In the genomic region with DNA sequence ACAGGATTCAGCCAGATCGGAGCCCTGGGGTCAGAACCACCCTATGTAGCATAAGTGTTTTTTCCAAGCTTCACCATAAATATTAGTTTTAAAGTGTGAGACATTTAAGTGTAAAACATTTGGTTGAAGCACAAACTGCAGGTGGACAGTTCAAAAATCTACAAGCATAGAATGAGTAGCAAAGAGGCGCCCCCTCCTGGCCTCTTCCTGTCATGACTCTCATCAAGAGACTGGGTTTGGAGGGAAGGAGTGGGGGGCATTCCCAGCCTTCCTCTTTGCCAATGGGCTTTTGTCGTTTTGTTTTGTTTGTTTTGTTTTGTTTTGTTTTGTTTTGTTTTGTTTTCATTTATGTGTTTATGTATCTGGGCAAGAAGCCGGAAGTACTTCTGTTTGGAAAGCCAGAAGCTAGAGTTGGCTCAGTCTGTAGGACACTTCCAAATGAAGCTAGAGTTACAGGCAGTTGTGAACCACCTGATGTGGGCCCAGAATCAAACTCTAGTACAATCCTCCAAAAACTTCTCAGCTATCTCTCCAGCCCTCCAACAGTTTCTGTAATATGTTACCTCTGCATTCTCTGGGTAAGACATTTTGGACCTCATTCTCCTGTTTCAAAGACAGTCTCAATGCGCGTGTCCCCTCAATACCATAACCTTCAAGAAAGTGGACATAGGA, we compare ENCODE assay signal across 8 mouse cellular contexts. TPM values are rescaled to one million over a fixed set of nuclear protein-coding genes. Genes with fewer than 3 reads are reported as not detected.
A peak's percentile ranks its signal among the peaks of the same experiment; 100 is the strongest.
DNase-seq lines count a peak whose midpoint lies in the region; ATAC-seq lines count a peak whose summit lies in the region.
"Had no signal": no experiment of that assay in that cellular context is flagged by ENCODE, and none has a peak within 500 bp of the region (broad histone marks: within the 10 kb centered on the region; RNA-seq: fewer than 3 reads in every experiment).

No protein-coding gene starts in this region.

- peaks cover 5% of the 10 kb centered on the region; the same call in 1 of the 2 replicates for H3K4me1 ChIP-seq in midbrain, embryonic 14.5 days (ENCODE audit: control insufficient read depth, insufficient read depth, low read length)
- peaks cover 8% of the 10 kb centered on the region for H3K4me1 ChIP-seq in midbrain, embryonic 13.5 days (replicated peaks)
- H3K4me1 ChIP-seq in liver, embryonic 12.5 days: peaks cover 10% of the 10 kb centered on the region

- H3K9me3 ChIP-seq in midbrain, embryonic 14.5 days (ENCODE audit: control insufficient read depth, low read length): no peaks in the 10 kb centered on the region
- H3K9me3 ChIP-seq in midbrain, embryonic 13.5 days: no peaks in the 10 kb centered on the region
- H3K9me3 ChIP-seq in liver, embryonic 12.5 days (replicated peaks): no peaks in the 10 kb centered on the region
- H3K9me3 ChIP-seq: limb, embryonic 15.5 days had no signal

- no peak overlapping the region for H3K4me3 ChIP-seq in midbrain, embryonic 14.5 days (replicated peaks; ENCODE audit: low read depth, low read length)
- no peak overlapping the region for H3K4me3 ChIP-seq in midbrain, embryonic 13.5 days (replicated peaks)
- no peak overlapping the region for H3K4me3 ChIP-seq in liver, embryonic 12.5 days
- H3K4me3 ChIP-seq: limb, embryonic 15.5 days had no signal

- 60% methylated on average over 6 of the region's 6 CpGs for WGBS in midbrain, embryonic 14.5 days
- WGBS in midbrain, embryonic 13.5 days: 61% methylated on average over 6 of the region's 6 CpGs
- WGBS in liver, embryonic 12.5 days (ENCODE audit: insufficient replicate concordance): 52% methylated on average over 6 of the region's 6 CpGs

- H3K27ac ChIP-seq in midbrain, embryonic 14.5 days (replicated peaks; ENCODE audit: low read depth, low read length): no peak overlapping the region
- no peak overlapping the region for H3K27ac ChIP-seq in midbrain, embryonic 13.5 days
- 0 out of 2 replicates have a peak overlapping the region, but pooled peaks have one; percentile 86 for H3K27ac ChIP-seq in liver, embryonic 12.5 days
- H3K27ac ChIP-seq: limb, embryonic 15.5 days had no signal

- DNase-seq in midbrain, embryonic 14.5 days: peak; percentile 81
- peak; percentile 85 for DNase-seq in ZHBTc4 (ENCODE audit: low read depth, low spot score)
- peak; percentile 59 to 61 for DNase-seq in heart, postnatal 36 days
- peak; percentile 78 to 84 for DNase-seq in right cerebral cortex, postnatal 10 days (ENCODE audit: low spot score in 2 of 2)

- no peak overlapping the region for H3K4me2 ChIP-seq in midbrain, embryonic 14.5 days (ENCODE audit: low read length)
- no peak overlapping the region for H3K4me2 ChIP-seq in midbrain, embryonic 13.5 days (replicated peaks)
- H3K4me2 ChIP-seq in liver, embryonic 12.5 days: no peak overlapping the region
- H3K4me2 ChIP-seq: limb, embryonic 15.5 days had no signal

- H3K36me3 ChIP-seq in midbrain, embryonic 14.5 days (ENCODE audit: control insufficient read depth, insufficient read depth, low read length): no peaks in the 10 kb centered on the region
- peaks cover 5% of the 10 kb centered on the region for H3K36me3 ChIP-seq in midbrain, embryonic 13.5 days
- peaks cover 16% of the 10 kb centered on the region; the same call in 1 of the 2 replicates for H3K36me3 ChIP-seq in liver, embryonic 12.5 days

- H3K27me3 ChIP-seq in midbrain, embryonic 14.5 days (ENCODE audit: control insufficient read depth, insufficient read depth, low read length): no peaks in the 10 kb centered on the region
- H3K27me3 ChIP-seq in midbrain, embryonic 13.5 days: no peaks in the 10 kb centered on the region
- H3K27me3 ChIP-seq in liver, embryonic 12.5 days (replicated peaks): no peaks in the 10 kb centered on the region
- H3K27me3 ChIP-seq: limb, embryonic 15.5 days had no signal

- intact Hi-C loops in heart, postnatal 36 days (cut with DNase I): loop anchor here (2.0 kb wide), 1 partner anchor 15 kb away; no protein-coding TSS in a partner anchor

- no peak for ATAC-seq in midbrain, embryonic 14.5 days (ENCODE audit: low FRiP score, low TSS enrichment)
- no peak for ATAC-seq in midbrain, embryonic 13.5 days
- ATAC-seq in common myeloid progenitor, adult 5-6 weeks (replicated peaks; ENCODE audit: low read depth, poor library complexity, severe bottlenecking): peak; percentile 57
- no peak for ATAC-seq in liver, embryonic 12.5 days

- H3K9ac ChIP-seq in midbrain, embryonic 14.5 days (replicated peaks; ENCODE audit: low read length): no peak overlapping the region
- no peak overlapping the region for H3K9ac ChIP-seq in midbrain, embryonic 13.5 days (replicated peaks)
- no peak overlapping the region for H3K9ac ChIP-seq in liver, embryonic 12.5 days

RNA-seq across cellular contexts. Expression of a gene that starts 1.3 kb away (rescaled TPM):
- polyA plus RNA-seq in midbrain, embryonic 14.5 days (2014; fragmentation: Nextera tagmentation; extraction: Ambion mirVana): 11.0 and 22.9 TPM in 2 replicates
- polyA plus RNA-seq in midbrain, embryonic 13.5 days (2015; fragmentation: Nextera tagmentation; extraction: Ambion mirVana): 15.2 and 15.4 TPM in 2 replicates
- 16.8 and 17.7 TPM in 2 replicates for total RNA-seq in common myeloid progenitor, adult 5-6 weeks (2017)
- 10 to 100 TPM; 20.4 to 23.7 TPM for total RNA-seq in heart, postnatal 36 days (2021)
- polyA plus RNA-seq in liver, embryonic 12.5 days (2016; fragmentation: Nextera tagmentation; extraction: Ambion mirVana): 16.6 and 16.8 TPM in 2 replicates

RNA-seq across cellular contexts. Expression of a gene that starts 33.8 kb away (rescaled TPM):
- polyA plus RNA-seq in midbrain, embryonic 14.5 days (2014; fragmentation: Nextera tagmentation; extraction: Ambion mirVana): 4.0 and 5.8 TPM in 2 replicates
- polyA plus RNA-seq in midbrain, embryonic 13.5 days (2015; fragmentation: Nextera tagmentation; extraction: Ambion mirVana): 4.8 and 5.9 TPM in 2 replicates
- not detected in 2 replicates for total RNA-seq in common myeloid progenitor, adult 5-6 weeks (2017)
- total RNA-seq in heart, postnatal 36 days (2021): 10 to 100 TPM; 70.2 to 99.0 TPM
- 1.5 and 1.6 TPM in 2 replicates for polyA plus RNA-seq in liver, embryonic 12.5 days (2016; fragmentation: Nextera tagmentation; extraction: Ambion mirVana)
